Mouse (Mus musculus): ENCODE measurements around the gene Ccnt1.
"Not testable (repeated sequence)": the region's sequence is repeated elsewhere in the genome, so short reads cannot be mapped to it uniquely, and the experiment has no call there.

The Ccnt1 gene

DNA sequence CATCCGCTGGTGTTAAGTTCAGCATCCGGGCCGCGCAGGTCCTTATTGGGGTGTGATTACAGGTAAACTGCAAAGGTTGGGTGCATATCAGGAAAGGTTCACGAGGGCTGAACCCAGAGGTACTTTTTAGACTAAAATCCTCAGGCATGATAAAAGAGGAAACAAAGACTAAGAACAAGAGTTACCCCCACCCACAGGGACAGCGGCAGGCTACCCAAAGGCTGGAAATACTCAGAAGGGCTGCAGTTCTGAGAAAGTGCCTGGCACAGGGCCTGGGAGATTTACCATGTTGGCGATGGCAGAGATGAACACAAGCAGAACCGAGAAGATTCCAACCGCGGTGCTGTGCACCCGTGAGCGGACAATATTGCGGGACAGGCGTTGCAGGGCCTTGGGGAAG is 25.9 kb upstream of the Ccnt1 start:
- no peak for DNase-seq (ENCODE audit: low spot score in 2 of 2)

- DNase-seq (ENCODE audit: low spot score in 2 of 2) = no peak
Observed at GRCm38 (mm10) chr15:98595049-98595448, 24.3 kb upstream of the Ccnt1 start.

- peak in 1 of 2 experiments; percentile 56 for DNase-seq (ENCODE audit: low spot score in 2 of 2)
Observed at GRCm38 (mm10) chr15:98594193-98594592, 23.5 kb upstream of the Ccnt1 start.

GRCm38 (mm10) chr15:98591396-98591795 is 20.7 kb upstream of the Ccnt1 start:
- DNase-seq (ENCODE audit: low spot score in 2 of 2) = no peak

- DNase-seq (ENCODE audit: low spot score in 2 of 2) = no peak
Observed at GRCm38 (mm10) chr15:98589640-98590336, 19.1 kb upstream of the Ccnt1 start.

DNA sequence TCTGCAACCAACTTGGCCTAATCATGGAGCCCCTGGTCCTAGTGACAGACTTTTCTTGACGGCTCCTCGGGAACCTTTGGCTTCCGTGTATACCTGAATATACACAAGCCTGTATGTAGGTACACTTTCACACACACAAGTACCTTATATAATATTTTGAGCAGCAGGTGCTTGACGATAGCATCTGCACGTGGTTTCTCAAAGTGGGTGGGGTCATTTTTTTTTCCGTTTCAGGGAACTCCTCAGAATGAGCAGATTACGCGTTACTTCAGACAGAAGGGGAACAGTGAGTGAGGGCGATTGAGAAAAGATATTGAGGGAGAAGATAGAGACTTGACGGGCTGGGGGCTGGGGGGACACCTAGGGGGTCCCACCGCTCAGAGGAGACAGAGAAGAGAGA is 17.0 kb upstream of the Ccnt1 start:
- no peak for DNase-seq (ENCODE audit: low spot score in 2 of 2)

- DNase-seq (ENCODE audit: low spot score in 2 of 2) = not testable (repeated sequence)
Observed at GRCm38 (mm10) chr15:98586141-98586540, 15.4 kb upstream of the Ccnt1 start.

- DNase-seq (ENCODE audit: low spot score in 2 of 2) = no peak
Observed at GRCm38 (mm10) chr15:98585421-98585820, 14.7 kb upstream of the Ccnt1 start.

- DNase-seq (ENCODE audit: low spot score in 2 of 2) = no peak
Observed at GRCm38 (mm10) chr15:98582996-98583395, 12.3 kb upstream of the Ccnt1 start.

DNA sequence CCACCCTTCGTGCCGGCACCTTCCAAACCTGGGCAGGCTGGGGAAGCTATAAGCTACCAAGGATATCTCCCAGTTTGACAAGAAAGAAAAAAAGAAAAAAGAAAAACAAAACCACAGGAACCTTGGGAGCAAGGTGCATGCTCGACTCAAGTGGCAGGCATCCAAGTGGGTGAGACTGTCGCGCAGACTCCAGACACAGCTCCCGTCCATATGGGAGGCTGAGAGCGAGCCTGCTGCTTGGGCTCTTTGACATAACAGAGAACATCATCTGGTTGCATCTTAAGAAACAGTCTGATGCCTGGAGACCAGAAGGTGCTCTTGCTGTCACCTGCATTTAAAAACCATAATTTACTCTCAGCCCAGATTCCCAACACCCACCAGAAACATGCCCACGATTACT is 11.7 kb upstream of the Ccnt1 start:
- DNase-seq (ENCODE audit: low spot score in 2 of 2) = no peak

GRCm38 (mm10) chr15:98579795-98580464 is 9.2 kb upstream of the Ccnt1 start:
- DNase-seq (ENCODE audit: low spot score in 2 of 2) = peak; percentile 70 to 81

- no peak for DNase-seq (ENCODE audit: low spot score in 2 of 2)
Observed at GRCm38 (mm10) chr15:98579310-98579709, 8.6 kb upstream of the Ccnt1 start.

GRCm38 (mm10) chr15:98573293-98573692 is 2.6 kb upstream of the Ccnt1 start:
- DNase-seq (ENCODE audit: low spot score in 2 of 2) = no peak

DNA sequence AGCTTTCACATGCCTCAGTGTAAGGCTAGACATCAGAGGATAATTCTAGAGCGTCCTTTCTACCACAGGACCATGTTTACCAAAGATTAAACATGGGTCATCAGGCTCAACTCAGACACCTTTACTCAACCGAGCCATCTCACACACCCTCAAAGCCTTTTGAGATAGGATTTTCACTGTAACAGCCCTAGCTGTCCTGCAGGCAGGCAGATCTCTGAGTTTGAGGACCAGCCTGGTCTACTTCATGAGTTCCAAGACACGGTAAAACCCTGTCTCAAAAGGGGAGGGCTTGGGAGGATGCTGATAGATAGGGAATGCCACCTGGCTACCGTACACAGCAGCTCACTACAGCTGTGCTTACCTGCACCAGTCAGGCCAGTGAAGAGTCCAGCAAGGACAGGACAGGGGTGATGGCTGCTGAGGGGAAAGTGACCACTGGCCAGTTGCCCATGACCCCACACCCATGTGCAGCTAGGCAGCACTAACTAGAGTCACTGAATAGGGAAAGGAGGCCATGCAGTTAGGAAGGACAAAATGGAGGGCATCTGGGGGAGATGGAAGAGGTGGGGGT is 843 bp downstream of the Ccnt1 start:
- no peak for DNase-seq (ENCODE audit: low spot score in 2 of 2)

DNA sequence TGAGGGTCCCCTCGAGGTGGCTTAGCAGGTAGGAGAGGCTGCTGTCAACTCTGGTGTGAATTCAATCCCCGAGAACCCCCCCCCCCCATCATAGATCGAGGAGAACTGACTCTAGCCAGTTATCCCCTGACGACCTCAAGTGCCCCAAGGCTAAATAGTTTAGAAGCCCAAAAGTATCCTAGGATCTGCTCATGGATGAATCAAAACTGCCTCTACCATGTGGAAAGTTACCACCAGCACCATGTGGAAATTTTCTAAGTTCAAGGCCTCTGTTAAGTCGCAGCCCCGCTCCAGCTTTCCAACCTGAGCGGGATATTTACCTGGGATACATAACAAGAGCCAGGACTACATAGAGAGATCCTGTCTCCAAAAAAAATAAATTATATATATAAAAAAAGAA is 1.5 kb downstream of the Ccnt1 start:
- DNase-seq (ENCODE audit: low spot score in 2 of 2) = no peak

DNA sequence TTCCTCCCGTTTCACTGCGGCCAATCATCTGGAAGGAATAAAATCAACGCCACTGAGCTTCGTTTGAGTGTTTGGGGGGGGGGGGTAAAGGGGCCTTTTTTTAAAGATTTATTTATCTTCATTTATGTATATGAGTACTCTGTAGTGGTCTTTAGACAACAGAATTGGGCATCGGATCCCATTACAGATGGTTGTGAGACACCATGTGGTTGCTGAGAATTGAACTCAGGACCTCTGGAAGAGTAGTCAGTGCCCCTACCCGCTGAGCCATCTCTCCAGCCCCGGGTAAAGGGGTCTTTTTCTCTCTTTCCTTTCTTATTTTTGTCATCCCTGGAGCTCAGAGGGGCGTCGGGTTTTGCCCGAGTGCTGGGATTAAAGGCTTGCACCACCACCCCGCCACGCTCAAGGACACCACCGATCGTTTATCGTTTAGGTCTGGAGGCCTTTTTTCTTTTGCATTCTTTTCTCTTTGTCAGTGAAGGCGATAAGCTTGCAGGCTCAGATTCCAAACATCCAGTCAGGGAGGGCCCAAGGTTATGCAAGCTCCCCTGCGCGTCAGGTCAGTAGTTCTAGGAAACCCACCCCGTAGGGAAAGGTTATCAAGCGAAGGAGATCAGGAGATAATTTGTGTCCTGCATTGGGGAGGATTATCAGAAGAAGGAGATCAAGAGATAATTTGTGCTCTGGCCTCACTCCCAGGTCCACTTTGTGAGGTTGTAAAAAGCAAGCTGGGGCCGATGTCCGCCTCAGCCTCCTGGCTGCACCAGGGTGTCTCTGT is 2.3 kb downstream of the Ccnt1 start:
- no peak for DNase-seq (ENCODE audit: low spot score in 2 of 2)

DNA sequence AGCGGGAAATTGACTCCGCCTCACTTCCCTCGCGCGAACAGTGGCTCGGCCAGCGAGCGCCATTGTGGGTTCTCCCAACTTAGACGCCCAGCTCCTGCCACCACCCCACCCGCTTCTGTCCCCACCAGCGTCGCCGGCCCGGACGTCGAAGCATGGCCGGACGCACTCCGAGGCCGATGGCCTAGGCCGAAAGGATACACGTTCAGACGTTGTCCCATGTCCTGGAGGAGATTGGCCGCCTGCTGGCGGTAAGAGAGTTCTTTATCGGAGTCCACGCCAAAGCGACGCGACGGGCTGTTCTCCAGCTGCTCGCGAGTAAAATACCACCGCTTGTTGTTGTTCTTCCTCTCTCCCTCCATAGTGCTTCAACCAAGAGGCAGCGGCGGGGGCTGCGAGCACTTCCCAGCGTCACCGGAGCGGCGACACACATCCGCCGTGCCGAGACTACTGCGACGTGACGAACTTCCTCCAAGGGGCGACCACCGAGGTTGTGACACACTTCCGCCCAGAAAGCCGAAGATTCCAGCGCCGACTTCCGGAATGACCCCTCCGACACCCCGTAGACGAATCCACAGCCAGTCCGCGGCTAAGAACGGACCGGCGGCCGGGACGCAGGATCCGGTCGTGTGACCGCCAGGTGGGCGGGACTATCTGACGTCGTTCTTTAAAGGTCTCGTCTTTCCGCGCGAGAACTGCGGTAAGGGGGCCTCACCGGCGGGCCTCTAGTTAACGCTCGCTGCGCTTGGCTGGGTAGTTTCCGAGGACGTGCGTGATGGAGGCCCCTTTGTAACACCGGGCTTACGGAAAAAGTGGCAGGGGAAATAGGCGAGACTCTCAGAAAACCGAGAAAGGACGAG is 3.2 kb downstream of the Ccnt1 start:
- peak; percentile 98 for DNase-seq (ENCODE audit: low spot score in 2 of 2)

GRCm38 (mm10) chr15:98566973-98567277 is 3.8 kb downstream of the Ccnt1 start:
- DNase-seq (ENCODE audit: low spot score in 2 of 2) = no peak

DNA sequence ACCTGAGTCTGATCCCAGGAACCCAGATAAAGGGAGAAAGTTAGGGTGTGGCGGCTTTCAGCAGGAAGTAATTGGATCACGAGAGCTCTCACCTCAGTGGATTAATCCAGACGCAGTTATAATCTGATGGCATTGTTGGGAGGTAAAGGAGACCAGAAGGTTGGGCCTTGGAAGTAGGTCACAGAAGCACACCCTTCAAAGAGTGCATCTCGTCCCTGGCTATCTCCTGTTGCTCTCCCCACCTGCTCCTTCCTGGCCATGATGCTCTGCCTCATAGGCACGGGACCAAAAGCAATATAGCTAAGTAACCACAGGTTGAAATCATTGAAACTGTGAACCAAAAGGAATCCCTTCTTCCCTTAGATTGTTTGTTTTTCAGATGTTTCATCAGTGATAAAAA is 13.5 kb downstream of the Ccnt1 start:
- DNase-seq (ENCODE audit: low spot score in 2 of 2) = no peak

DNA sequence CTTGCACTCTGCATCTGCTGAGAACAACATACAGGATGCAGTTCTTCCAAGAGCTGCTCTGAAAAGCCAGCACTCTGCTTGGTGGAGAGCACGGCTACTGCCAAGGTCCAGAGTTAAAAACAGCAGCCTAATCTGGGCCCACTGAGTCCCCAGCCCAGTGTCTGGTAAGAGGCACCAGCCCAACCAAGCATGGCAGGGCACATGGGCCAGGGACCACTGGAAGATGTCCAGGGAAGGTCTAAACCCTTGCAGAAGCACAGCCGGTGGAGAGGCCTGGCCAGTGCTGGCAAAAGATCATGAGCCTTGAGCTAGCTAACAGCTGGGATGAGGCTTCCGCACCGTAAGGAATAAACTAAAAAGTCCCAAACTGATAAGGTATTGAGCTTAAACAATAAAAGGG is 14.8 kb downstream of the Ccnt1 start:
- no peak for DNase-seq (ENCODE audit: low spot score in 2 of 2)

GRCm38 (mm10) chr15:98552758-98553157 is 18.0 kb downstream of the Ccnt1 start:
- no peak for DNase-seq (ENCODE audit: low spot score in 2 of 2)

DNA sequence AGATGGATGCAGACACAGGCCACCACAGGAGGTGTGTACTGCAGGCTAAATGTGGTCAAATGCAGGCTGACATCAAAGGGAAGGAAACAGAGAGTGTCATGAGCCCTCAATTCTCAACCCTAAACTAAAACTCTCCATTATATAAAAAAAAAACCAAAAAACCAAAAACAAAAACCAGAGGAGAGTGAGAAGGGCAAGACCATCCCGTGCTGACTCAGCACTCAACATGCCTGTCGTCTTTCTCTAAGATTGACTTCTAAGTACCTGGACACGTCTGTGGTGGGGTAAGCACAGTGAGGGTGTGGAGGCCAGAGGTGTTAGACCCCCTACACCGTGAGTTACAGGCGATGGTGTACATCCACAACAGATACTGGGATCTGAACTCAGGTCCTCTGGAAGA is 23.9 kb downstream of the Ccnt1 start:
- DNase-seq (ENCODE audit: low spot score in 2 of 2) = no peak
